Mouse (Mus musculus): ENCODE data around the gene Iqcm.

DNA sequence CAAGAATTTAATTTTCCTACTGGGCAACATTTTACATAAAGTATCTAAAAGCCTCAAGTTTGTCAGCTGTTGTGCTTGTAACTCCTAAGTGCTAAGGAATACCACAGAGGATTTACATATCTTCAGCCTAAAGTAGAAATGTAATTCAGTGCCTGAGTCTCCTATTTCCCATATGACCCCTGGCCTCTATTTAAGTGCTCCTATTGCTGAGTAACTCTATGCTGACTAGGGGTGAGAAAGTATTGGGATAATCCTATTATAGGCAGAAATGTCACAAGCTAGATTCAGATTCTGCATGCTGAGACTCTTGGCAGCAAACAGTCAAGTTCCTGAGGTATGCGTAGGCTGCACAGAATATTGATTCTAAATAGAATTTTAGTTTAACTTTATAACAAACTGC is 60.8 kb downstream of the Iqcm start:
- no peak for TF ChIP-seq CTCF (IDR thresholded peaks at IDR 0.05; ENCODE audit: control insufficient read depth, insufficient read depth, insufficient read length)
- TF ChIP-seq MAX (IDR thresholded peaks at IDR 0.05) = no peak
- no peak for TF ChIP-seq MYOG (IDR thresholded peaks at IDR 0.05; ENCODE audit: control insufficient read depth, extremely low read depth, insufficient read length)
- TF ChIP-seq CEBPB (IDR thresholded peaks at IDR 0.05; ENCODE audit: low read depth) = no peak
- TF ChIP-seq MYOD1 (IDR thresholded peaks at IDR 0.05; ENCODE audit: control insufficient read depth, insufficient read length, low read depth) = no peak

Data from C2C12 (cell line).